Mouse (Mus musculus) heart, adult 2 months (tissue): ENCODE data around the gene Skint7.

Source experiments
- CTCF ChIP-seq: fragments of 200-600 bp; IDR thresholded peaks from 2 replicates; pipeline ENCODE4 v1.8.1; 2022; ENCODE audit warnings: antibody characterized with exemption, mild to moderate bottlenecking, moderate library complexity
- EP300 ChIP-seq: fragments of 200-500 bp; IDR thresholded peaks from 2 replicates; pipeline ENCODE4 v1.6.1; 2011; ENCODE audit warnings: low read depth, low read length, control low read depth; ENCODE audit not compliant: insufficient read depth
- POLR2A ChIP-seq: fragments of 200-500 bp; IDR thresholded peaks from 2 replicates; pipeline ENCODE4 v1.6.1; 2011; ENCODE audit warnings: mild to moderate bottlenecking, low read depth, low read length, control low read depth; ENCODE audit not compliant: insufficient read depth

DNA sequence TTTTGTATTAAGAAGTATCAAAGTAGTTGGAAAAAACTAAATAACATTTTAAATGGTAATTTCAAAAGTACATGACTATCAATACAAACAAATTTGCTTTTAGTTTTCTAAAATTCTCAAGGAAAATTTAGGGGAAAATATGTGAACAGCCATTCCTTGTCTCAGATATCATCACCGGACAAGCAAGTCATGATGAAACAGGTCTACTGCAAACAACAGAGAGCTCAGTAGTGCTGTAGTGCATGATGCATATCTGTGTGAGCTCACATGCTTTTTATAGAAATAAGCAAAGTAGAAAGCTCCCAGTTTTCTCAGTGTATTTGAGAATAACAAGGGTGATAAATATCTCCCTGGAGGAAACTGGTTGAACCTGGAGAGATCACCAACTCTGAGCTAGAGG, at the start of gene Skint7:
- TF ChIP-seq CTCF (no peak), POLR2A (no peak), EP300 (no peak)
